Mouse (Mus musculus) E14TG2a.4 (cell line): ENCODE results near the gene C1ql1.

ENCODE experiments used
- H3K27me3 ChIP-seq: 2 replicates; pipeline ENCODE4 v1.6.1; 2014; ENCODE audit warnings: low read length, control low read depth; ENCODE audit not compliant: insufficient read depth
- H3K36me3 ChIP-seq: 2 replicates; pipeline ENCODE4 v1.6.1; 2014; ENCODE audit warnings: low read length, control low read depth; ENCODE audit not compliant: insufficient read depth
- H3K4me1 ChIP-seq: replicated peaks from 2 replicates; pipeline ENCODE4 v1.6.1; 2014; ENCODE audit warnings: low read depth, low read length, control low read depth
- H3K4me3 ChIP-seq: replicated peaks from 2 replicates; pipeline ENCODE4 v1.5.1; 2014; ENCODE audit warnings: mild to moderate bottlenecking, low read length
- H3K9me3 ChIP-seq: 2 replicates; pipeline ENCODE4 v1.6.1; 2014; ENCODE audit warnings: low read length, control low read depth
- CTCF ChIP-seq: conservative IDR thresholded peaks from 2 replicates; pipeline ENCODE4 v1.5.1; 2014; ENCODE audit warnings: low read length
- NANOG ChIP-seq: IDR thresholded peaks from 2 replicates; pipeline ENCODE4 v1.6.1; 2014; ENCODE audit warnings: borderline replicate concordance, low read length, mixed read lengths
- POU5F1 ChIP-seq: IDR thresholded peaks from 2 replicates; pipeline ENCODE4 v1.6.1; 2014; ENCODE audit warnings: low read length, borderline replicate concordance

C1ql1 gene

DNA sequence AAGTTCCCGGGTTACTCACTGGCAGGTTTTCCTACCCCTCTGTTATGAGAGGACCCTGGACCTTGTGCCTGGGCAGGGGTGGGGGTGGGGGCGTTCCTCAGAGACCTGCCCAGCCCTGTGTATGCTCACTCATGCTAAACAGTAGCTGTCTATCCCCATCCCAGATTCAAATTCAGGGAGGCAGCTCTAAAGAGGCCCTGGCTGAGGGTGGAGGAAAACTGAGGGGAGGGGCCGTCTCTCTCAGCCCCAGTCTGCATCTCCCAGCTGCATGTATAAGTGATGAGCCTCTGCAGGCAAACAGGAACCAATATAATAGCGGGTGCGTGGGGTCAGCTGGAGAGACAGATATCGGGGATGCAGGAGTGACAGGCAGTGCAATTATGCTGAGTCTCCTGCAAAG is 6.4 kb upstream of the C1ql1 start:
- Histone ChIP-seq H3K4me1 (peaks cover 40% of the 10 kb centered on the region), H3K27me3 (peaks cover 84% of the 10 kb centered on the region), H3K36me3 (no peaks in the 10 kb centered on the region), H3K4me3 (no peak overlapping the region), H3K9me3 (no peaks in the 10 kb centered on the region)
- TF ChIP-seq NANOG (no peak), CTCF (no peak), POU5F1 (no peak)

GRCm38 (mm10) chr11:102948043-102948961 is 1.8 kb upstream of the C1ql1 start:
- Histone ChIP-seq H3K4me1 (peaks cover 43% of the 10 kb centered on the region), H3K9me3 (no peaks in the 10 kb centered on the region), H3K36me3 (peaks cover 1% of the 10 kb centered on the region; the same call in 1 of the 2 replicates), H3K4me3 (peak overlapping the region; percentile 78), H3K27me3 (peaks cover 96% of the 10 kb centered on the region)
- TF ChIP-seq CTCF (no peak), NANOG (no peak), POU5F1 (no peak)

DNA sequence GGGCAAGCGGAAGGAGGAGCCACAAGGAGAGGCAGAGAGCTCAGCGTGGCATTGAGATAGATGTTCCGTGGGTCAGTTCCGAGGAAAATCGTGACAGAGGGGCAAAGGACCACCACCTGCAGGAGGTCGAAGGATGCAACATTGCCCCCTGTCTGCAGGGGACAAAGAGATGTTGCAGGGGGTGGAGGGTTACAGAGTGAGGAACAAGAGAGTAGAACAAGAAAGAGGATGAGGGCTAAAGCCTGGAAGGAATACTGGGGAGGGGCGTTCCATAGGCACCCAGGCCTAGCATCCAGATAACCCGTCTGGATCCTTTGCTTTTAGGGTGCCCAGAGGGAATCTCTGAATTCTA is 480 bp upstream of the C1ql1 start:
- H3K27me3 ChIP-seq: peaks cover 93% of the 10 kb centered on the region
- TF ChIP-seq POU5F1 (no peak), NANOG (no peak), CTCF (peak; percentile 19; the same call in 1 of the 2 replicates)
- H3K4me1 ChIP-seq: peaks cover 43% of the 10 kb centered on the region

GRCm38 (mm10) chr11:102945306-102946264 is 903 bp downstream of the C1ql1 start:
- TF ChIP-seq NANOG: no peak
- no peak for TF ChIP-seq POU5F1
- TF ChIP-seq CTCF: no peak
- H3K27me3 ChIP-seq: peaks cover 90% of the 10 kb centered on the region
- peaks cover 6% of the 10 kb centered on the region; the same call in 1 of the 2 replicates for H3K36me3 ChIP-seq
- no peaks in the 10 kb centered on the region for H3K9me3 ChIP-seq
- H3K4me3 ChIP-seq: peak overlapping the region; percentile 80
- H3K4me1 ChIP-seq: peaks cover 43% of the 10 kb centered on the region

More for the DNA sequence above, 480 bp upstream of the C1ql1 start:
- Histone ChIP-seq H3K9me3 (no peaks in the 10 kb centered on the region), H3K4me3 (peak overlapping the region; percentile 80), H3K36me3 (peaks cover 6% of the 10 kb centered on the region; the same call in 1 of the 2 replicates)

GRCm38 (mm10) chr11:102941236-102941635 is 5.3 kb downstream of the C1ql1 start:
- H3K9me3 ChIP-seq: peaks cover 12% of the 10 kb centered on the region
- H3K4me1 ChIP-seq: peaks cover 38% of the 10 kb centered on the region
- no peak overlapping the region for H3K4me3 ChIP-seq
- peaks cover 68% of the 10 kb centered on the region for H3K27me3 ChIP-seq
- H3K36me3 ChIP-seq: peaks cover 6% of the 10 kb centered on the region; the same call in 1 of the 2 replicates
- TF ChIP-seq POU5F1 (no peak), CTCF (no peak), NANOG (no peak)

DNA sequence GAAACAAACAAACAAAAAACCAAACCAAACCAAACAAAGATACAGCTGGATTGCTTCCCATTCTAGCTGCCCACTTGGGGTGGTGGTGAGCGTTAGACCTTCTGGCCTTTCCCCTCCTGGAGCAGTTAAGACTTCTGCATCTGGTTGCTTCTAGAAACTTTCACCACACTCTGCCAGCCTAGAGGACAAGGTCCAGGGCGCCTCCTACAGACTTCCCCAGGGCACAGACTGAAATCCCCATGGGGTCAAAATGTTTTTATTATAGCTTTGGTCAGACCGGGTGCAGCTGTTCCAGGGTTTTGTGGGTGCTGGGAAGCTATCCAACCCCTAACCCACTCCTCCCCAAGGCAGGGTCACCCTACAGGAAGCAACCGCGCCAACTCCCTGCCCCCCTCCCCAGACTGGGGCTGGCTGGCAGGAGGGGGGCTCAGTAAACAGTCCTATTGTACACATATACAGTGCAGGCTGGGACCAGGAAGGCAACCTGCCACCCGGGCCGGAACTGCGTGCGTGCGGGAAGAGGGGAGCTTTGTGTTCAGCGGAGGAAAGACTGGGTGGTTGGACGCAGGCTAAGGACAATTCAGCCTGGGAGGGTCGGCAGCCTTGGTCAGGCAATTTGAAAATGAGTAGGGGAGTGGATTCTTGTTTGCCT is 7.3 kb downstream of the C1ql1 start:
- peaks cover 28% of the 10 kb centered on the region for H3K4me1 ChIP-seq
- TF ChIP-seq CTCF (no peak), POU5F1 (no peak), NANOG (no peak)

GRCm38 (mm10) chr11:102937529-102938182 is 8.8 kb downstream of the C1ql1 start:
- no peaks in the 10 kb centered on the region for H3K36me3 ChIP-seq
- peaks cover 12% of the 10 kb centered on the region for H3K9me3 ChIP-seq
- H3K4me1 ChIP-seq: peaks cover 26% of the 10 kb centered on the region
- TF ChIP-seq NANOG: no peak
- H3K27me3 ChIP-seq: peaks cover 56% of the 10 kb centered on the region
- no peak overlapping the region for H3K4me3 ChIP-seq

More for the DNA sequence above, 7.3 kb downstream of the C1ql1 start:
- Histone ChIP-seq H3K9me3 (peaks cover 12% of the 10 kb centered on the region), H3K27me3 (peaks cover 58% of the 10 kb centered on the region), H3K4me3 (no peak overlapping the region), H3K36me3 (peaks cover 6% of the 10 kb centered on the region; the same call in 1 of the 2 replicates)

GRCm38 (mm10) chr11:102936272-102936671 is 10.2 kb downstream of the C1ql1 start:
- Histone ChIP-seq H3K9me3 (peaks cover 12% of the 10 kb centered on the region), H3K4me1 (peaks cover 26% of the 10 kb centered on the region), H3K4me3 (no peak overlapping the region), H3K27me3 (peaks cover 51% of the 10 kb centered on the region), H3K36me3 (no peaks in the 10 kb centered on the region)
- no peak for TF ChIP-seq NANOG
- no peak for TF ChIP-seq POU5F1
- TF ChIP-seq CTCF: no peak
